Mouse (Mus musculus) gastrocnemius, postnatal 25 days (tissue): ENCODE measurements around the gene Sgcd. TPM values are rescaled to one million over a fixed set of nuclear protein-coding genes. Genes with fewer than 3 reads are reported as not detected.
A peak's percentile ranks its signal among the peaks of the same experiment; 100 is the strongest.

Source experiments
- DNase-seq: peaks from one replicate; pipeline ENCODE4 v3.0.0; 2022
- total RNA-seq, 2 experiments: library from RNA; stranded (reverse); gene quantifications; 1 replicate in 1 of 2; 2 replicates in 1 of 2; pipeline ENCODE4 v1.2.3; 2021

Gene Sgcd
- total RNA-seq, 2 experiments from 2014 or later, result 67.4 to 75.2 TPM

DNA sequence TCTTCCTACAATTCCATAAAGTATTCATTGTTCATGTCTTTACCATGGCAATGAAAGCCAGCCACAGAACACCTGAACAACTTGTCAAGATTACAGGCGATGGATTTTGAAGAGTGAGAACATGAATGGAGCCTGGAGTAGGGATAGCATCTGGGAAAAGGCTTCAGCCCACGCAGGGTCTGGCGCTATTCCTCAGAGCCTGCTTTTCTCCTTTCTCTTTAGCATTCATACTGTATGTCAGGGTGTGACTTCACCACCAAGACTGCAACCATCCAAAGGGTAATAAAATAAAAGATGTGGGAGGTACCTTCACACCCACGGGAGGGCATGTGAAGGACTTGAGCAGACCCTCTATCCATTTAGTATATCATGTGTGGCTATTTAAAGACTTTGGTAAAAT, 720.2 kb downstream of the Sgcd start:
- DNase-seq, result no peak

DNA sequence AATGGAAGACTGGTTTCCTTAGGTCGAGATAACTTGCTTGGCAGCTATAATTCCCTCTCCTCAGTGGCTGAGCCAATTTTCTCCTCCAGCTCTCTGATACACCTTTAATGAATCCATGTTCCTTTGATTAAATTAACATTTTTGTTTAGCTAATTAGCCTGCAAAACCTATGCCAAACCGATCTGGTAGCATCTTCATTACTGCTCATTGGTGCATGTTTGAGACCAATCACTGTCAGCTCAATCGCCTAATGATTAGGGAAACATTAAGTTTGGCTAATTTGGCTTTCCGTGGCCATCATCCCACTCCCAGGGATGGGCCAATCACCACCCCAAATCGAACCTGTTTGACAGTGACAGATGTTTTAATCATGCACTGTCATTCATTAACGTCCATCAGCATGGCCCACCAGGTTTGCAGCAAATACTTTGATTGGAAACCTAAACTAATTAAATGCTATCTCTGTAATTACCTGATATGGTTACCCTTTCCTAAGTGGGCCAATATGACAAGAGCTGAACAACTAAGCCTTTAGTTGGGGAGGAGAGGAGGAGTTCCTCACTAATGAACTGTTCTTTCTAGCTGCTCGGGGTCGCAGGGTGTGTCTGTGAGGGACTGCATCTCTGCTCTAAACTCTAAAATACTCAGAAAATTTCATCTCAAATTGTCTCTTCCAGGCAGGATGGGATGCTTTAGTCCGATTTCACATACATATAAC, 724.3 kb downstream of the Sgcd start:
- DNase-seq, result no peak

DNA sequence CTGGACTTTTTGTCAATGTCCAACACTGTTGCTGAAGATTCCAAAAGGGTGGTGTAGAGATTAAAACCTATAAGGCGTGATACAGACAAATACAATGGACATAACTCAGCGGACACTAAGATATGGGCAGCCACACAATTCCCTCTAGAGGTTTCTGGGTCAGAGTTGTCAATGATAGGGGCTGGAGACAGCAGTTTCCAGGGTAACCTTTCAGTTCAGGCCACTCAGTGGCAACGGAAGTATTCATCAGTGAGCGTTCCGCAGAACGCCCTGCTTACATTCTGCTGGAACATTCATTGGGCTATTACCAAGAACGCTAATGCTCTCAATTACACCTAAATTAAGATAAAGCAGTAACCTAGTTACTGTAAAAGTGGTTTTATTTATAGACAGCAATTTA, 738.5 kb downstream of the Sgcd start:
- DNase-seq, result peak; percentile 30

DNA sequence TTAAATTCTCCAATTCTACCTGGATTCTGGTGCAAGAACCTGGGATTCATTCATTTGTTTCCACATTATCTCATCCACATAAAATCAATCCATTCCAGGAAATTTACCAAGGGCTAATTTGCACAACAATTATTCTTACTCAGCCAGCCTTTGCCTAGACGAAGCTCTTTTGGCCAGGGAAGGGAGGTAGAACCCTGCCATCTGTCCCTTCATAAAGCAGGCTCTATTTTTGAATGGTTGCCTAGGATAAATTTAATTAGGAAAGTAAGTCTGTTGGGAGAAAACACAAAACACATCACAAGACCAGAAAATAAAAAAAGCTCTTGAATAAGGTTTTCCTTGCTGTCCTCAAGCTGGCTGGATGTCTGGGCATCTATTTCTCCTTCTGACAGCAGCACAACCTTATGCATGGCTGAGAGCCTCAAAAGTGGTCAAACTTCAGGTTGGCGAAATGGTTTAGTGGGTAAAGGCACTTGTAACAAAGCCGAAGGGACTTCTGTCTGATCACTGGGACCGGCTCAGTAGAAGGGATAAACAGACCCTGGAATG, 740.4 kb downstream of the Sgcd start:
- no peak for DNase-seq

DNA sequence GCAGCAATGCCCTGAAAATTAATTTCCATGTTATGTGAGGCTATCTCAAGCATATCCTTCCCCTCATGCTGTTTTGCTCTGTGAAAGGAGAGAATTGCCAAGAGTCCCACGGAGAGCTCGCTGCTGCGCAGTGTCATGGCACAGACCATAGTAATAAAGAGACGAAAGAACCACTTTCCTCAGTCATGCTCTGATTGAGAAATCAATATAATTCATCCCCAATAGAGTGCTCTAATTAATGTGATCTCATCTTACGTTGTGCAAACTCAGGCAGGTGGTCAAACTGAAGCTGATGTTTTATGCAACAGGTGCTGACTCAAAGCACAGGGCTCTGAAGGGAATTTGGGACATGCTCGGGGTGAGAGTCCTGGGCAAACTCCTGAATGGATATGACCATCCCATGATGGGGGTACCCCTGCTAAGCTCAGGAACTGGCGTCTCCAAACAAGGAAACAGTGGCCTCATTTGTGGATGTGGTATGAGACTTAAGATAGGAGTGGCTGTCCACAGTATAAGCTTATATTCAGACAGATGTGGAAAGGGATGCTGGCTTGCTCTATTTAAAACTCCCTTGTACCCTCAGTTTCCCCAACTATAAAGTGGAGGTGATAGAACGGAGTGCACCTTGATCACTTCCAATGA, 740.9 kb downstream of the Sgcd start:
- no peak for DNase-seq

DNA sequence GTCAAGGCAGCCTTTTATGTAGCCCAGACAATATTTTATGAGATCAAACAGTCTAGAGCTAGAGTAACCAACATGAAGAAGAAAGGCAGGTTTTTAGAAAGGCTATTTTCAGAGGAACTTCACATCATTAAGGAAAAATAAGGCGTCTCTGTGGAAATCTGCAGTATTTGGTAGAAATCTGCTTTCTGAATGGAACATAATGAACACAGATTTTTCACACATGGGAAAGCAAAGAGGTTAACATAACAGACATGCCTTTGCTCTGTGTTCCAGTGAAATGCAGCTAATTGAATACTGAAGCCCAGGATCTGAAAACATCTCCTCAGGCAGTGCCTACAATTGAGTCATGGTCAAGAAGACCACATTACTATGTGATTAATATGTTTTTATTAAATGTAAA, 746.4 kb downstream of the Sgcd start:
- no peak for DNase-seq

DNA sequence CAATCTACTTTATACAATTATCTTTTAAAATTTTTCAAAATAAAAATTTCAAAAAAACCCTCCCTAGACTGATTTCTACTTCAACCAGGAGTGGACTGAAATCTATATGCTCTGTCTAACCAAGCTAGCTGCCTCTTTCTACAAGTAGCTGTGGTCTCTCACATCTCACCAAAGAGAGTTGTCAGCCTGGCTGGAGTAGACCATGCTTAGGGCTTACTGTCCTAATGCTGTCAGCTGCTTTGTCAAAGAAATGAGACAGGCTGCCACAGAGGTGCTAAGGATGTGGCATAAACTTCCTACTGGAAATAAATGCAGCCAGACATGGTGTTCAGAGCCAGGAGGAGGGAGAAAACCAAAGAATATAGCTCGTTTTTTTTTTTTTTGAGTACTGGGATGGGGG, 760.5 kb downstream of the Sgcd start:
- DNase-seq, result no peak

DNA sequence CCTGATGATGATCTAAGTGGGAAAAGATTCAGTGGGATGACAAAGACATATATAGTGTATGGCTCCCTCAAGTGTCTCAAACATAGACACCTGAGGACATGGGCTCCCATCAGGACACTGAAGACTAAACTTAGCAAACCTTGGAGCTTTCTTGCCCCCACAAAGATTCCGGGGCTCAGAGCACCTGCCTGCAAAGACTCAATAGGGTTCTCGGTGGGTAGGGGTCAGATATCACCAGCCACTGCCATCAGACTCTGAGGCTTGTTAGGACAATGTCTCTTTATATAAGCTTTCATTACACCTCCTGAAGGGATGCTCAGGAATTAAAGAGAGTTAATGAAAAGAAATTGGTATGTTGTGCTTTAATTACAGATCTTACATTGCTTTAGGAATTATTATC, 764.6 kb downstream of the Sgcd start:
- DNase-seq, result no peak

DNA sequence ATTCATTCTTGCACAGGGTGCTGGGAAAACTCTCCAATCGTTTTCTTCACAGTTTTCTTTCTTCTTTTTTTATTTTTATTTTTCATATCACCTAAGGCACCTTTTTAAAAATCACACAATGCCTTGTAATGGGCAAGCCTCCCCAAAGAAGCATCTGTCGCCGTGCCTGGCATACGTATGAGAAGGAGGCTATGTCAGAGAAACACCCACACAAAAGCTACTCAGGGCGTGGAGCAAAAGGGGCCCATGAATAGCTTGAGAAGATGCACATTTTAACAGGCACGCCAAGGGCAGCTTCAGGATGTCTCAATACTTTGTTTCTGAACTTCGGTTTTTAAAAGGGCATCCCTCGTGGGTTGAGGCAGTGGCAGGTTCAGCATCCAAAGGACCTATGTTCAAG, 777.2 kb downstream of the Sgcd start:
- no peak for DNase-seq

DNA sequence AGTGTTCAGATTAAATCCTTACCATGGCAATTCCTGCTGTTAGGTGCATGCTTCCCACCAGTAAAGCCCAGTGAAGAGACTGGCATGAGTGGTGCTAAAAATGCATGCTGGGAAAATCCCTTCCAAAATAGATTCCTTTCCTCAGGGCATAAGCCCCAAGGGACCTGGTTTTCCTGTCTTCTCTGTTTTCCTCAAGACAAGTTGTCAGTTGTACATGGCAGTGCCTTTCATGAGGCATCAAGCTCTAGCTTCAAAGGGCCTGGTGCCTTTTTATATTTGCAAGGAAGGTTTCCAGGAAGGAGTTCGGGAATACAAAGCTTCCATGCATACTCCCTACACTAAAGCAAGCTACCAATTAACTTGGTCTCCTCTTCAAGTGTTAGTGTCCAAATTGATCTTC, 782.3 kb downstream of the Sgcd start:
- no peak for DNase-seq

DNA sequence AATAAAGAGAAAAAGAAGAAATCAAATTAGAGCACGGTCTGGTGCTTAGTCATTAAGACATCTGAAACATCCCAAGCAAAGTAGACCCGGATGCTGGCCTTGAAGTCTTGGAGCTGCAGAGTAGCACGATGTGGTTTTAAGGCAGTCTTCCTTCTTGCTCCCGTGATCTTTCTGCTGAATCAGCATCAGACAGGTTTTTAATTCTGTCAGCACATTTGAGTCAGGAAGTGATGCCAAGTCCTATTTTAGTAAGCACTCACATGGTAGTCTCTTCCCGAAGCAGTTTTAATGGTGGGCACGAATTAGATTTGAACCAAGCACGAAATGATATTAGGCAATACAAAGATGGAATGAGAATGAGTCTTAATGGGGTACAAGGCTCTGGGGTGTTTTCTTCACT, 789.7 kb downstream of the Sgcd start:
- no peak for DNase-seq

DNA sequence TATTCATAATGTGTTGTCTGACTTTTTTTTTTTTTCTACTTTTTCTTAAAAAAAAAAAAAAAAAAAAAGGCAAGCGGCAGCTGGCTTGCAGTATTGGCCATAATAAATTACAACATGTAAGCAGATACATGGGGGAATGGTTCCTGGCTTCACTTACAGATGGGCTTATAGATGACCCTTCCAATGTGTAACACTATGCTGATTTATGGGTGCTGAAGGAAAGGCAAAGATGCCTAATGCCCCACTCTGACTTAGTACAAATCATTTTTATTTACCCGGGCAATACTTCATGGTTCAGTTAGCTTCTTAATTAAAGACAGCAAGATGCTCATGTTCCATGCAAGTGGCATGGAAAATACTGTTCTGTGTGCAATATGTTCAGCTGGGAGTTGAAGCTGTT, 800.2 kb downstream of the Sgcd start:
- DNase-seq, result no peak

DNA sequence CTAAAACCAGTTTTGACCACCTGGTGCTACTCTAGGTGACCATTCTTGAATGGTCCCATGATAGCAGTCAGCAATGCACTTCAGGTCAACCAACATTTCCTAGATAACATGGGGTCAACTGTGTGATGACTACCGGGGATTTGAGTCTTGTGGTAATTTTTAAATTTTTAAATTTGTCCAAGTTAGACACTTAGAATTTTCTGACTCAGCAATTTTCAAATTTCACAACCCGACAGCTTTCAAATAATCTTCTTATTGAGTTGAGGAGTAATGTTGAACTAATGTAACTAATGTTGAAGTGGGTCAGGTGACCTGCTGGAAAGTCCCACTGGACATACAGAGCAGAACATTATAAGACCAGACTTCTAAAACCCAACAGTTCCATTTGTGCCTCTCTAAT, 813.8 kb downstream of the Sgcd start:
- no peak for DNase-seq

DNA sequence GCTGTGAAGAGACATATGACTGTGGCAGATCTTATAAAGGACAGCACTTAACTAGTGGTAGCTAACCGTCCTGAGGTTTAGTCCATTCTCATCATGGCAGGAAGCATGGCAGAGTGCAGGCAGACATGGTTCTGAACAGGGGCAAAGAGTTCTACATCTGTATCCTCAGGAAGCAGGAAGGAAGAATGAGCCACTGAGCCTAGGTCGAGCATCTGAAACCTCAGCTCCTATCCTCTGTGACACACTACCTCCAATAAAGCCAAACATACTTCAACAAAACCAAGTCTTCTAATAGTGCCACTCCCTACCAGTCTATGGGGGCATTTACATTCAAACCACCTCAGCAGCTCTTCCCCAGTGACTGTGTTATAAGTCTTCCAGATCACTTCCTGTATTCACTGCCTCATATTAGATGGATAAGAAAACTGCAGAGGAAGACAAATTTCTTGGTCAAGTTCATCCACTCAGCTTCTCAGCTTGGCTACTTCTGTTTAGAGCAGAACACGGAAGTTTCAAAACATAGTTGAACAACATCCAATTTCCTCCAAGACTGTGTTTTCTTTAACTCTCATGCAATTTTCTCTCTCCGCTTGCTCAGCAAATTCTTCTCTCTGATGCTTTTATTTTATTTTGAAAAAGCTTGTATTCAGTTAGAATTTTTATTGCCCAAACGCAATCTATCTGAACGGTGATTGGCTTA, 817.7 kb downstream of the Sgcd start:
- no peak for DNase-seq

DNA sequence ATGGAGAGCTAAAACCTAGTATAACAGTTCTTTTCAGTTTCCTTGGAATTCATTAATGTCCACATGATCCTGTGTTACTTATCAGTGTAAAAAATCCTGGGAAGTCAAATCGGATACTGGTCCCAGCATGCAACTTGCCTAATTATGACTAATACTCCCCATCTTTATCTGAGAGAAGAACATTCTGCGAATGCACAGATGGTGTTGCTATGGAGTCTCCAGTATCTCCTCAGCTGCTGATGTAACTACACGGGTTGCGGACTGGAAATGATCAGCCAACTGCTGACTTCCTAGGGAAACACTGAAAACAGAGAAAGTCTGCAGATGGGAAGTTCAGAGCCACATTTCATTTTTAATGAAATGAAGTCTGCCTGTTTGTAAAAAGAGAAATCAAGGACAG, 821.4 kb downstream of the Sgcd start:
- DNase-seq, result no peak

DNA sequence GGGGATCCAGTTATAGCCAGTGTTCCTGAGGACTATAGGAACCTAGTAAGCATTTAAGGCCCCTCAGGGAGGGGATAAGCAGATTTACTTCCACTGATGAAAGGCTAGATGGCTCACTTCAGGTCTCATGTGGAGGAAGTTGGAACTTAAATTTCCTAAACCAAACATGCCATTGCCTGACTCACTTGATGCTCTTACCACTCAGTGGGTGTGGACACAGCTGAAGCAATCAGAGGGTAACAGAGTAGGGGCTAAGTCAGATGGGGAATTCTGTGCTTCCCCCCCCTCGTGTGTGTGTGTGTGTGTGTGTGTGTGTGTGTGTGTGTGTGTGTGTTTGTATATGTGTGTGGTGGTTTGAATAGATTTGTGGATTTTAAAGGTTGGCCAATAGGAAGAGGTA, 830.7 kb downstream of the Sgcd start:
- DNase-seq, result no peak

DNA sequence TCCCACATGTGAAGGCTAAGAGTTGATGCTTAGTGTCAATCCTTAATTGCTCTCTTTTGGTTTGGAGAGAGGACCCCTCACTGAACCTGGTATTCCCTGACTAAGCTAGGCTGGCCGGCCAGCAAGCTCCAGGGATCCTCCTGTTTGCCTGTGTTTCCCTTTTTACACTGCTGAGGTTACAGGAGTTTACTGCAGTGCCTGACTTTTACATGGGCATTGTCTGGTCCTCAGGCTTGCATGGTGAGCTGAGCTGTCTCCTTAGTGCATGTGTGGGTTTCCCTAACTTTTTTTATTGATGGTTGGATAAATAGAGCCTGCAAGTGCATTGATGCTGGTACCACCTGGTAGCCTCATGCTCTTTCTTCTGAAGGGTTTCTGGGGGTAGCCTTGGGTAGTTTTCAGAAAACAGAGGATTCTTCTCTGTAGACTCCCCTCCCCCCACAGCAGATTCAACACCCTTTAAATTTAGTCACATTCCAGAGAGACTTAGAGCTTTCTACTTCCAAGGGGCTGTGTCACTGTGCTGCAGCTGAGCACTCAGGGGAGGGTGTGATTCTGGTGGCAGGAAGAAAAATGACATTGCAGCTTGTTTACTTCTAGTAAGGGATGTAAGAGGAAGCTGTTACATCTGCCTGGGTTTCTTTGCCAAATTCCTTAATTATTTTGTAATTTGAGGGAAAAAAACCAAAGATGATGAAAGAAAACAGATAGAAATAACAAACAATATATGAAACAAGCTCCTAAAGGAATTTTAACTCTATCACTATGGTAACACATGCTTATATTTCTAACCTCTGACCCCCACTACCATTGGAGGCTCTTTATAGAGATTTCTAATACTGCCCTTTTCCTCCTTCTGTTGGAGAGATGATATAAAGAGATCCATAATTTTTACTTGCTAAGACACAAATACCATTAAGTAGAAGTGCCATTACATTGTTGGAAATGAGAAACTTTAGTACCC, 831.8 kb downstream of the Sgcd start:
- DNase-seq, result peak; percentile 7

DNA sequence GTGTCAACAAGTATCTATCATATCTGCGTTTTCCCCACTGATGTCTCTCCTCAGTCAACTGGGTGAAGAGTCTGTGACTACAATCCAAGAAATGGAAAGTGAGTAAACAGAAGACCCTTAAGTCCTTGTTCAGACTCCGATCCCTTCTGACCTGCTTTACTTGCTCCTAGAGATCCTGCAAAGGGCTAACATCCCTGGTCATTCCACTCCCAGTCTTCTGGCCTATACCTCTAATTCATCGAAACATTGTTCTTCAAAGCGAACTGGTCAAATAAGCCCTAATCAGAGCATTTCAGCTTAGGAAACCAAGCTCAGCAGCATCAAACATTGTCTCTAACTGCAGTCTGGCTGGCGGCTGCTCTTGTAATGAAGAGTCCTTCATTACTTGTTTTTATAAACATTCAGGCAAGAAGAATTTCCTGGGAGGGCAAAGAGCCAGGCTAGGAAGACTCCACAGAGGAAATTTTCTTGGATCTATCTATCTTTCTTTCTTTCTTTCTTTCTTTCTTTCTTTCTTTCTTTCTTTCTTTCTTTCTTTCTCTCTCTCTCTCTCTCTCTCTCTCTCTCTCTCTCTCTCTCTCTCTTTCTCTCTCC, 833.8 kb downstream of the Sgcd start:
- DNase-seq, result no peak

DNA sequence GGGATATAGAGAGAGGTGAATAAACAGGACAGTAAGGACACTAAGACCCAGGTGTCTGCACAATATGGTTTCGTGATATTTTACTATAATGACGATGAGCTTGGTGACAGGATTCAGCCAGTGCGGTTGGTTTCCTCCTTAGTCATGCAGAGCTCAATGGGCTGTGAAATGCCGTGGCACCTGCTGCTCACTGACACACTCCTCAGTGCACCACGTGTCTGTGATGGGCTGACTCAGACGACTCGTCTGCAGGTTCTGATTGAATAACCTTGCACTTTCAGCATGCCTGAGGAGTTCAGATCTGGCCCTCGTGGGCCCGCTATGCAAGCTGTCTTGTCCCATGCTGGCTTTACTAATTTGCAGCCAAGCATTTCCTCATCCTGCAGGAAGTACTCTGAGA, 839.2 kb downstream of the Sgcd start:
- DNase-seq, result no peak

DNA sequence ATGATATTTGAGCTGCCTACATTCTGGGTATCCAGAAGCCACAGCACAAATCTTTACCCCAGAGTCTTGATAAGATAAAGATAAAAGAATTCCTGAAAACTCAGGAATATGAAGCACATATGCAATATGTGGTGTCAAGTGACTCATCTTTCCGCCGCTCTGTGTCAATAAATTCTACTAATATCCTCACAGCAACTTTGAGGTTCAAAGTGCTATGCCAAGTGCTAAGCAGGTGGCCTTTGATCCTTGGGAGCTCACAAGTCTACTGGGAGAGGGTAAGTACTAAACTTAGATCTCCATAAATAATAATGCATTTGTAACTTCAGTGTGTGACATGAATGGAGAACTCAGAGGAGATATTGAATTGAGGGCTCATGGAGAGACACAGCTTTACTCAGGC, 848.9 kb downstream of the Sgcd start:
- no peak for DNase-seq

DNA sequence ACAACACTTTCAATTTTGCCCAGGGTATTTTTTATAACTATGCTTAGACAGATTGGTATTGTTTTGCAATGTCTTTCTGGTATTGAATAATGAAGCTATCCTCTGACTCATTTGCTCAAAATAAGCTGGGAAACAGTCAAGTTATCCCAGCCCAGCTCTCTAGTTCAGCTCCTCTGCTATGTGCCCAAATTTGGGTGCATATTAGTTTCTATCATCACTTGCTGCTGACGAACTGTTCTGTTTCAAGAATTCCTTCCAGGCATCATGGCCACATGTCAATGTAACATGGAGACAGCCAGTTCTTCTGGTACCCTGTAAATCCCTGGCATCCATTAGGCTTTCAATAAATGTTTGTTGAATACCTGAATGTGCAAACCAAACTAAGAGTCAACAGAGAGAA, 849.5 kb downstream of the Sgcd start:
- DNase-seq, result no peak

DNA sequence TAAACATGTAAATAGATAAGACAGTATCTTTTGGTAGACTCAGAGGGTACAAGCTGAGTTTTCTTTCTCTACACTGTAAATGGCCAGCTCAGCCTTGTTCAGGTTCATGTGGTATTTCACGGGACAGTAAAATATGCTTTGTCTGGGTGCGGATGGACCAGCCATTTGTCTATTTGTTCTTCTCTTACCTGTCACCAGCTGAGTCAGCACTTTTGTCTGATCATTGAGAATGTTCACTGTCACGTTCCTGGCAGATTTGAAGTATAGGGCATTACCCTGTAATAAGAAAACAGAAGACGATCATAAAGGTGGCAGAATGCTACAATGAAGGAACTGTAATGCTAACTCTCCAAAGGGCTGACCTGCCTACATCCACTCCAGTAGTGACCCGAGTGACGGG, 856.4 kb downstream of the Sgcd start:
- DNase-seq, result no peak
